Mouse (Mus musculus) c-Kit-positive CD71-positive TER-119-negative erythroid progenitor cells, embryonic 14.5 days (primary cell): Measurements from ENCODE around the gene Zbtb7b.

Experiments used
- DNase-seq: peaks from one replicate; pipeline ENCODE4 v3.0.0-alpha.2; 2013; ENCODE audit warnings: low read depth

The Zbtb7b gene

GRCm38 (mm10) chr3:89418170-89418860, 23.7 kb upstream of the Zbtb7b start, which contains the start of the genes Cks1b and Shc1:
Gene Cks1b, minus strand, starts transcription at chr3:89418383.
Gene Shc1, plus strand, starts transcription at chr3:89418443.
- DNase-seq: peak; percentile 98

- no peak for DNase-seq
Measured at GRCm38 (mm10) chr3:89417840-89418169, 23.2 kb upstream of the Zbtb7b start.

- DNase-seq: no peak
Measured at GRCm38 (mm10) chr3:89417131-89417530, 22.6 kb upstream of the Zbtb7b start.

GRCm38 (mm10) chr3:89416158-89416557, 21.6 kb upstream of the Zbtb7b start:
- DNase-seq: no peak

GRCm38 (mm10) chr3:89411490-89412393, 17.2 kb upstream of the Zbtb7b start, which contains the start of gene Flad1:
Gene Flad1, minus strand, starts transcription at chr3:89411870.
- DNase-seq: peak; percentile 100

- no peak for DNase-seq
Measured at GRCm38 (mm10) chr3:89410864-89411263, 16.3 kb upstream of the Zbtb7b start.

GRCm38 (mm10) chr3:89409701-89410100, 15.1 kb upstream of the Zbtb7b start:
- DNase-seq: no peak

- DNase-seq: no peak
Measured at GRCm38 (mm10) chr3:89408448-89408847, 13.9 kb upstream of the Zbtb7b start.

- no peak for DNase-seq
Measured at GRCm38 (mm10) chr3:89406887-89407286, 12.3 kb upstream of the Zbtb7b start.

- DNase-seq: no peak
Measured at GRCm38 (mm10) chr3:89402693-89403092, 8.1 kb upstream of the Zbtb7b start, which contains the start of gene Lenep. Gene Lenep, minus strand, starts transcription at chr3:89402793.

GRCm38 (mm10) chr3:89401329-89401728, 6.8 kb upstream of the Zbtb7b start:
- no peak for DNase-seq

- DNase-seq: no peak
Measured at GRCm38 (mm10) chr3:89396654-89397005, 2.1 kb upstream of the Zbtb7b start.

GRCm38 (mm10) chr3:89395806-89396653, 1.5 kb upstream of the Zbtb7b start:
- no peak for DNase-seq

GRCm38 (mm10) chr3:89395419-89395805, 836 bp upstream of the Zbtb7b start:
- DNase-seq: no peak

- peak; percentile 68 for DNase-seq
Measured at GRCm38 (mm10) chr3:89394894-89395256, 299 bp upstream of the Zbtb7b start.

- DNase-seq: peak; percentile 93
Measured at GRCm38 (mm10) chr3:89393605-89394004, 971 bp downstream of the Zbtb7b start.

GRCm38 (mm10) chr3:89392871-89393311, 1.7 kb downstream of the Zbtb7b start:
- DNase-seq: no peak

GRCm38 (mm10) chr3:89391663-89392511, 2.7 kb downstream of the Zbtb7b start:
- DNase-seq: no peak

GRCm38 (mm10) chr3:89390699-89391662, 3.6 kb downstream of the Zbtb7b start:
- no peak for DNase-seq

- DNase-seq: no peak
Measured at GRCm38 (mm10) chr3:89390111-89390515, 4.5 kb downstream of the Zbtb7b start.
